Mouse (Mus musculus): Measurements from ENCODE around the gene Olfr206. TPM values are rescaled to one million over a fixed set of nuclear protein-coding genes. Genes with fewer than 3 reads are reported as not detected.
"Not testable (repeated sequence)": the region's sequence is repeated elsewhere in the genome, so short reads cannot be mapped to it uniquely, and the experiment has no call there.

The Olfr206 gene
- polyA plus RNA-seq (2017; shearing (Covaris generic)), result not detected

GRCm38 (mm10) chr16:59349146-59349545, at the start of gene Olfr206:
Olfr206 (minus strand) TSS chr16:59349246.
- no peak for ATAC-seq

DNA sequence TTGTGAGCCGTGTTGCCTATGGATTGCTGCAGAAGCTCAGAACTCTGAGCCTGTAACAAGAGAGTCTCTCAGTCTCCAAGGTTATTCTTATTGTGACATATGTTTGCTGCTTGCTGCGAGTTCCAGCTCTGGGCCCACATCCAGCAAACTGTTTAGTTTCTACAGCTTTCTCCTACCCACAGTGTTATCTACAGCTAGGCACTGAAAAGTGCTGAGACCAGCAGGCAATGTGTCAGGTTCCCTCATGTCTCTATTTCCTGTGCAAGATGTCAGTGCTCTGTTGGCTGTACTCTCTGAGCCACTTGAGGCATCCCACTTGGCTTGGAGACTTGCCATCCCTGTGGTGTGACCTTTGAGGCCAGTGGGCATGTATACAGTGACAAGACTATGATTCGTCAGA, 44.3 kb upstream of the Olfr206 start:
- ATAC-seq, result peak; percentile 65

DNA sequence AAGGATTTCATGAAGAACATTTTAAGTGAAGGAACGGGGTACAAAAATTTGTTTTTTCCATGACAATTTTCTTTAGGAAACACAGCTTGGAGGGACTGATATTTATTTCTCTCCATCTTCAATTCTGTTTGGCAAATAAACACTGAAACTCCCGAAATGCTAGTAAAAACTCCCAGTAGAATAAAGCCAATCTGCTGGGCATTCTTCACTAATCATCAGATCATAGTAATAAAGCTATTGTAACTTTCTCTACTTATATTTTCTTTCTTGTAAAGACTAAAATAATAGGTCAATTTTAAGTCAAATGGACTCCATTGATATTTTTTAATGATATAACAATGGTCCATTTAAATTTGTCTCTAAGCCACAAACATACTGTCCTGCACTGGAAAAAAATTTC, 14.8 kb upstream of the Olfr206 start, which contains the start of gene Olfr209:
Gene Olfr209 (minus strand): TSS at position 101 of the 400 bp plus-strand sequence.
- no peak for ATAC-seq

GRCm38 (mm10) chr16:59331038-59331437, 18.0 kb downstream of the Olfr206 start, which contains the start of gene Olfr205:
Olfr205 (minus strand) TSS chr16:59331138.
- no peak for ATAC-seq

DNA sequence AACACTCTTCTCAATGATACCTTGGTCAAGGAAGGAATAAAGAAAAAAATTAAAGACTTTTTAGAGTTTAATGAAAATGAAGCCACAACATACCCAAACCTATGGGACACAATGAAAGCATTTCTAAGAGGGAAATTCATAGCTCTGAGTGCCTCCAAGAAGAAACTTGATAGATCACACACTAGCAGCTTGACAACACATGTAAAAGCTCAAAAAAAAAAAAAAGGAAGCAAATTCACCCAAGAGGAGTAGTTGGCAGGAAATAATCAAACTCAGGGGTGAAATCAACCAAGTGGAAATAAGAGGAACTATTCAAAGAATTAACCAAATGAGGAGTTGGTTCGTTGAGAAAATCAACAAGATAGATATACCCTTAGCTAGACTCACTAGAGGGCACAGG, 25.8 kb downstream of the Olfr206 start:
- ATAC-seq, result not testable (repeated sequence)

DNA sequence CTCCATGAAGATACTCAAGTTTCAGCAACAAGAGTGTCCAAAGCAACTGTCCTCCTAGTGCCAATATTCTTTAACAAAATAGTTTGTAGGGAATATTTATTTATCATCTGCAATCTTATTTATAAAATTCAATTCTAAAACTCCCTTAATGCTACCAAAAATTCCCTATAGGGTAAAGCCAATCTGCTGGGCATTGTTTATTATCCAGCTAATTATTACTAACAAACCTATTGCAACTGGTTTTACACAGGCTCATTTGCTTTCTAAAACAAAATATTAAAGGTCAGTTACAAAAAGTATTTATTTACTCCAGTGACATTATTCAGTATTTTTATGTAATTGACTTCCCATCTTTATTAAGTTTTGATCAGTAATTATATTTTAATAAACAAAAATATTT, 30.9 kb downstream of the Olfr206 start, which contains the start of gene Olfr204:
Gene Olfr204 (minus strand): TSS at position 101 of the 400 bp plus-strand sequence.
- ATAC-seq, result no peak

DNA sequence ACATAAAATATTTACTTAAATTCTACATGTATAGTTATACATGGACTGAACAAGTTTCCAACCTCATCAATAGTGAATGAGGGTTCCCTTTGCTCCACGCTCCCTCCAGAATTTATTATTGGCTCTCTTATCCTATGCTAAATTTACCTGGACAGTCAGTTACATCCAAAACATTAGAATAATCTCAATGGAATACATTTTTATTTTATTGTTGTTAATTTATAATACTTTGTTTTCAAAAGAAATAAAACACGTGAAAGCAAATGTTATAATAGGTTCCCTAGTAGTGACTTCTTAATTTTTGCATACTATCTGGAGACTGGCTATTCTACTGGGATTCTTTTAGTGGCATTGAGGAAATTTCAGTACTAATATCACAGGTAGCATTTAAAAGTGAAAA, 50.5 kb downstream of the Olfr206 start, which contains the start of gene Olfr203:
Gene Olfr203 (plus strand): TSS at position 301 of the 400 bp plus-strand sequence.
- no peak for ATAC-seq

Other genes starting within 250 kb of the Olfr206 start
- gene Olfr193, start 237.4 kb downstream of the Olfr206 start, polyA plus RNA-seq (2017; shearing (Covaris generic)), result under 1 TPM in 1 of 3 experiments, not detected in 2; 0.13 TPM
- not detected for gene Olfr194, start 228.2 kb downstream of the Olfr206 start, polyA plus RNA-seq (2017; shearing (Covaris generic))
- gene Olfr195, start 202.2 kb downstream of the Olfr206 start, polyA plus RNA-seq (2017; shearing (Covaris generic)), result not detected
- under 1 TPM in 1 of 3 experiments, not detected in 2; 0.20 TPM for gene Olfr196, start 178.8 kb downstream of the Olfr206 start, polyA plus RNA-seq (2017; shearing (Covaris generic))
- under 1 TPM in 1 of 3 experiments, not detected in 2; 0.34 TPM for gene Olfr198, start 145.7 kb downstream of the Olfr206 start, polyA plus RNA-seq (2017; shearing (Covaris generic))
- gene Olfr199, start 129.5 kb downstream of the Olfr206 start, polyA plus RNA-seq (2017; shearing (Covaris generic)), result not detected
- not detected for gene Olfr201, start 76.6 kb downstream of the Olfr206 start, polyA plus RNA-seq (2017; shearing (Covaris generic))
- not detected for gene Olfr202, start 62.5 kb downstream of the Olfr206 start, polyA plus RNA-seq (2017; shearing (Covaris generic))
- not detected for gene Olfr203, start 50.4 kb downstream of the Olfr206 start, polyA plus RNA-seq (2017; shearing (Covaris generic))
- gene Olfr204, start 31.0 kb downstream of the Olfr206 start, polyA plus RNA-seq (2017; shearing (Covaris generic)), result not detected
- gene Olfr205, start 18.1 kb downstream of the Olfr206 start, polyA plus RNA-seq (2017; shearing (Covaris generic)), result not detected
- gene Olfr209, start 14.7 kb upstream of the Olfr206 start, polyA plus RNA-seq (2017; shearing (Covaris generic)), result not detected
- not detected for gene Gabrr3, start 58.1 kb upstream of the Olfr206 start, polyA plus RNA-seq (2017; shearing (Covaris generic))
- 100 to 1,000 TPM in 2 of 3 experiments, 10 to 100 TPM in 1; 93.1 to 105 (median 101) TPM for gene Riox2, start 122.5 kb upstream of the Olfr206 start, polyA plus RNA-seq (2017; shearing (Covaris generic))